Mouse (Mus musculus): ENCODE measurements at regions not wholly inside any gene's neighbourhood (a gene's known extent, or its start where the extent isn't known, plus 50 kb on each side); places are given as distances from the start of the nearest gene placed in this dataset.

DNA sequence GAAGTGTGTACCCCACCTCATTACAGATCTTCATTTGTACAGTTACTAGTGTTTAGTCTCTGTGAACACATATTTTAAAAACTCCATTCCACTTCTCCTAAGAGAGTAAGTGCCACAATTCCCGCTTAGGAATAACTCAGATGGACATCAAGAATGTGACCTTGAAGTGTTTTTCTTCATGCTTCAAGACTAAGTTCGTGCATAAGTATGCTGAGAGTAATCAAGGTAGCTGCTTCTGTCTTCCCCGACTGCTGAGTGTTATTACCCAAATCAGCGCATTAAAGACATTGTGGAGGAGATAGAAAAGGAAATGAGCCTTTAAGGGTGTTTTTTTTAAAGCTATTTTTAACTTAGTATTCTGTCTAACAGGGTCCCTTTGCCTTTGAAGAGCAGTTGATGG lies 565.1 kb upstream of the C030005K15Rik start:
- TF ChIP-seq POLR2A (IDR thresholded peaks at IDR 0.05; ENCODE audit: extremely low read depth, insufficient read depth, low read length) = no peak
- TF ChIP-seq CTCF (IDR thresholded peaks at IDR 0.05; ENCODE audit: extremely low read depth, insufficient read depth, low read length) = no peak
